Mouse (Mus musculus): Measurements from ENCODE around the gene Nmi.

DNA sequence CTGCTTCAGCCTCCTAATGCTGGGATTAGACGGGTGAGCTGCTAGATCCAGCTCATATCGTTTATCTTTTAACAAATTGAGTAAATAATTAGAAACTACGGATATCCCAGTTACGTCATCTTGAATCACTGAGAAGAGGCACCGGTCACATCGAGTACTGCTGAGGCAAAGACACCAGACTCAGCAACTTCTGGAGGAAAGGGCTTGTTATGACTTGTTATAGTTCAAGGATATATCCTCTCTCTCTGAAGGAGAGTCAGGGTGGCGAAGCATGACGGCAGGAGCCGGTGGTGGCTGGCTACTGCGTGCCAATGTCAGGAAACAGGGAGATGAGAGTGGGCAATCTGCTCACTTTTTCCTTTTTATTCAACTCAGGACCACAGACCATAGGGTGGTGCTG, 11.9 kb upstream of the Nmi start:
- TF ChIP-seq CTCF (IDR thresholded peaks at IDR 0.05; ENCODE audit: borderline replicate concordance, insufficient read depth, low read length) (no peak), POLR2A (IDR thresholded peaks at IDR 0.05; ENCODE audit: low read depth, low read length) (no peak)
